Mouse (Mus musculus) testis, adult 2 months (tissue): ENCODE data around the gene Spryd4.

ENCODE experiments used
- CTCF ChIP-seq: fragments of 200-500 bp; IDR thresholded peaks from 2 replicates; pipeline ENCODE4 v1.5.1; 2012; ENCODE audit warnings: low read depth, mild to moderate bottlenecking, inconsistent platforms, low read length, moderate library complexity; ENCODE audit not compliant: control insufficient read depth, insufficient read depth, insufficient replicate concordance
- POLR2A ChIP-seq: fragments of 200-500 bp; IDR thresholded peaks from 2 replicates; pipeline ENCODE4 v1.6.1; 2012; ENCODE audit warnings: low read depth, mild to moderate bottlenecking, inconsistent platforms, low read length, moderate library complexity; ENCODE audit not compliant: control insufficient read depth

- no peak for TF ChIP-seq POLR2A
- no peak for TF ChIP-seq CTCF
Measured at GRCm38 (mm10) chr10:128212871-128213323, 1.3 kb upstream of the Spryd4 start.
